Mouse (Mus musculus): ENCODE data around the gene Nat8f2. TPM values are rescaled to one million over a fixed set of nuclear protein-coding genes. Genes with fewer than 3 reads are reported as not detected.
A peak's percentile ranks its signal among the peaks of the same experiment; 100 is the strongest.
"Not testable (repeated sequence)": the region's sequence is repeated elsewhere in the genome, so short reads cannot be mapped to it uniquely, and the experiment has no call there.

Gene Nat8f2
- not detected in 2 replicates for polyA plus RNA-seq (2014; fragmentation: Nextera tagmentation; extraction: Ambion mirVana)

DNA sequence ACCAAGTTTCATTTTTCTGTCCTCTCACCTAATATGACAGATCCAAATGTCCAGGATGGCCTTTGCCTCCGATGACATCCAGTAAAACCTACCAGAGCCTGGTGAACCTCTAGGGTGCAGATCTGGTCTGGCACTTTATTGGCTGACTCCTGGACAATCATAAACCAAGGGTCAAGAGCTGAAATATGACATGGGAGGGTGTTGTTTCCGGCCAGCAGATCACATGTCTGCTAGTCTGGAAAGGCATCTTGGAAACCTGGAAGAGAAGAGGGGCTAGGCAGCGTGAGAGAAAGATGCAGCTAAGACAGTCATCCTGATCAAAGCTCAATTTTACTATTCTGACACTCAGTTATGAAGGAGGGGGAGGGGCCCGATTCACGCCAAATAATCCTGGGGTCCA lies at the start of gene Nat8f2:
Gene Nat8f2 (minus strand): TSS at position 153 of the 400 bp plus-strand sequence.
- H3K27me3 ChIP-seq (replicated peaks; ENCODE audit: control insufficient read depth, insufficient read depth, low read length); H3K4me3 ChIP-seq (ENCODE audit: low read depth, low read length); H3K27ac ChIP-seq (ENCODE audit: low read depth, low read length); DNase-seq (ENCODE audit: low spot score); H3K4me2 ChIP-seq; H3K9ac ChIP-seq (ENCODE audit: low read depth, low read length); H3K9me3 ChIP-seq (ENCODE audit: control insufficient read depth, low read length); H3K36me3 ChIP-seq (ENCODE audit: control insufficient read depth, insufficient read depth, low read length); H3K4me1 ChIP-seq (replicated peaks; ENCODE audit: control insufficient read depth, insufficient read depth, low read length); ATAC-seq (replicated peaks; ENCODE audit: low FRiP score): not testable (repeated sequence)
- 79% methylated on average over 5 of the region's 5 CpGs for WGBS

DNA sequence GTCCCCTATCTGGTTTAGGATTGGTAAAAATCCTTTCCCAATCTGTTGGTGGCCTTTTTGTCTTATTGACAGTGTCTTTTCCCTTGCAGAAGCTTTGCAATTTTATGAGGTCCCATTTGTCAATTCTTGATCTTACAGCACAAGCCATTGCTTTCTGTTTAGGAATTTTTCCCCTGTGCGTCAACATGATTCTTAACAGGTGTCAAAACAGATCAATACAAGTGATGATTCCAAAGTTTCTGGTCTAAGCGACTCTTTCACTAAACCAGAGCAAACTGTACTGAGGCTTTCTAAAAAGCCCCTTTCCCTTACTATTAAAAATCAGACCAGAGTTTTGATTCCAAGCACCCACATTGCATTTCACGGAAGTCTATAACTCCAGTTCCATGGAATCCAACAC lies 49.4 kb upstream of the Nat8f2 start:
- H3K9ac ChIP-seq (ENCODE audit: low read depth, low read length); H3K4me1 ChIP-seq (replicated peaks; ENCODE audit: control insufficient read depth, insufficient read depth, low read length); H3K27me3 ChIP-seq (replicated peaks; ENCODE audit: control insufficient read depth, insufficient read depth, low read length); DNase-seq (ENCODE audit: low spot score); H3K9me3 ChIP-seq (ENCODE audit: control insufficient read depth, low read length); H3K4me3 ChIP-seq (ENCODE audit: low read depth, low read length); H3K36me3 ChIP-seq (ENCODE audit: control insufficient read depth, insufficient read depth, low read length); H3K4me2 ChIP-seq; ATAC-seq (replicated peaks; ENCODE audit: low FRiP score); H3K27ac ChIP-seq (ENCODE audit: low read depth, low read length): not testable (repeated sequence)
- WGBS = 93% methylated on average over 3 of the region's 3 CpGs

DNA sequence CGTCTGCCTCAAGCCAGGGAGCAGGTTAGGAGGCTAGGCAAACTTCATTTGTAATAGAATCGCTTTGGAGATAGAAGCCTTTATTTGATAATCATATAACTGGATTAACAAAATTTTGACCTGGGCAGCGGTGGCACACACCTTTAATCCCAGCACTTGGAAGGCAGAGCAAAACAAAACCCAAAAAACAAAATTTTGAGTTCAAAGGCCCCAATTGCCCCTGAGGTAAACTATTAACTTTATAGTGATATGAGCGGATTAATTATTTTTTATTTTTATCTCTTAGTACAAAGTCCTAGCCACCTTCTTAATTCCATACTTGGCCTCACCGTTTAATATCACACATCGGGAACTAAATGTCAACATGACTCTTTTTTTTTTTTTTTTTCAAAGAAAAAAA lies 47.6 kb upstream of the Nat8f2 start:
- H3K27me3 ChIP-seq (replicated peaks; ENCODE audit: control insufficient read depth, insufficient read depth, low read length) = no peaks in the 10 kb centered on the region
- H3K9ac ChIP-seq (ENCODE audit: low read depth, low read length) = peak overlapping the region; percentile 83
- H3K9me3 ChIP-seq (ENCODE audit: control insufficient read depth, low read length) = no peaks in the 10 kb centered on the region
- DNase-seq (ENCODE audit: low spot score) = no peak
- no peaks in the 10 kb centered on the region for H3K36me3 ChIP-seq (ENCODE audit: control insufficient read depth, insufficient read depth, low read length)
- ATAC-seq (replicated peaks; ENCODE audit: low FRiP score) = no peak; the same call in 1 of the 2 replicates
- H3K4me1 ChIP-seq (replicated peaks; ENCODE audit: control insufficient read depth, insufficient read depth, low read length) = peaks cover 7% of the 10 kb centered on the region; the same call in 1 of the 2 replicates
- 0 out of 2 replicates have a peak overlapping the region, but pooled peaks have one; percentile 79 for H3K27ac ChIP-seq (ENCODE audit: low read depth, low read length)
- WGBS = 74% methylated on average over 6 of the region's 6 CpGs
- H3K4me3 ChIP-seq (ENCODE audit: low read depth, low read length) = peak overlapping the region; percentile 59
- peak overlapping the region; percentile 66 for H3K4me2 ChIP-seq

DNA sequence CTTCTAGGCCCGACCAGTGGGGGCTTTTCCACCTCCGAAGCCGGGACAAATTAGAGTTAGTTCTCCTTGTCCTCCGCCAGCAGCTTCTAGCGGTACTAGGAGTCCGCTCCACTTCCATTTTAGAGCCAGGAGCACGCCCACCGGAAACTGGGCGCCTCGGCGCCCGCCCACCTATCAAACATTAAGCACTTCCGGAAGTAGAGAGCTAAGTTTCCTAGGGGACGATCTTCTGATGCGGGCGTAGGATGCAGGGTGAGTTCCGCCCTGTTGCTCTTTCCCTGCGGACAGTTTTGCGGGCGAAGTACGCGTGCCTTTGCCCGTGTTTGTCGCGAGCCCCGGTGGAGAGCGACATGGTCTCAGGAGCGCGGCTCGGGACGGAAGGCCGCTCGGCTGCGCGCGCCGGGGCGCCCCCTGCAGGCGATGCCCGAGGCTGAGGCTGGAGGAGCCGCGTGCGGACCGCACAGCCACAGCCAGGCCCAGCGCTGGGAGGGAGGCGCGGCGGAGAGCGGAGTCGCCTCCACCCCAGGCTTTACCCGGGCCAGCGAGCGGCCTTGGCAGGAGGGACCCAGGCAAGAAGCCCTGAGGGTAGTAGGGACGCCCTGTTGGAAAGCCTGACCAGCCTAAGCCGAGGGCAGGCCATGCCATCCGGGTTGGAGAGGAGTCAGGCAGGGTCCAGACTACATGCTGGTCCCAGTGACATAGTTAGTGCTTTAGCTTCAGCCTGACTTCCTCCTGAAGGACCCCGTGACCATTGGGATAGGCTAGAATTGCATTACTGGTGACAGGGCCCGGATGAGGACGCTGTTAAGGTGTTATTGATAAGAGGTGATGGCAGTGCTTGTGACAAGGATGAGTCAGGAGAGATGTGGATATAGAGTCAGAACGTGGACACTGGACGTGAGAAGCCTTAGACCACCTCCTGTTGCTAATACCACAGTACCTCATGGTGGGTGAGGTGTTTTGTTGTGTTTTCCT lies 46.9 kb upstream of the Nat8f2 start, which contains the start of gene Nat8f1:
Gene Nat8f1 (minus strand): TSS at position 149 of the 975 bp plus-strand sequence.
- not testable (repeated sequence) for H3K9me3 ChIP-seq (ENCODE audit: control insufficient read depth, low read length); H3K4me1 ChIP-seq (replicated peaks; ENCODE audit: control insufficient read depth, insufficient read depth, low read length); H3K27me3 ChIP-seq (replicated peaks; ENCODE audit: control insufficient read depth, insufficient read depth, low read length); H3K36me3 ChIP-seq (ENCODE audit: control insufficient read depth, insufficient read depth, low read length)
- peak within 1 kb of the TSS; percentile 66 for H3K4me2 ChIP-seq
- ATAC-seq (replicated peaks; ENCODE audit: low FRiP score) = peak; percentile 97
- H3K9ac ChIP-seq (ENCODE audit: low read depth, low read length) = peak within 1 kb of the TSS; percentile 83
- H3K4me3 ChIP-seq (ENCODE audit: low read depth, low read length) = peak within 1 kb of the TSS; percentile 59
- peak; percentile 87 for DNase-seq (ENCODE audit: low spot score)
- peak within 1 kb of the TSS; percentile 79; the same call in 1 of the 2 replicates for H3K27ac ChIP-seq (ENCODE audit: low read depth, low read length)
- under 1% methylated on average over 52 of the region's 61 CpGs for WGBS

DNA sequence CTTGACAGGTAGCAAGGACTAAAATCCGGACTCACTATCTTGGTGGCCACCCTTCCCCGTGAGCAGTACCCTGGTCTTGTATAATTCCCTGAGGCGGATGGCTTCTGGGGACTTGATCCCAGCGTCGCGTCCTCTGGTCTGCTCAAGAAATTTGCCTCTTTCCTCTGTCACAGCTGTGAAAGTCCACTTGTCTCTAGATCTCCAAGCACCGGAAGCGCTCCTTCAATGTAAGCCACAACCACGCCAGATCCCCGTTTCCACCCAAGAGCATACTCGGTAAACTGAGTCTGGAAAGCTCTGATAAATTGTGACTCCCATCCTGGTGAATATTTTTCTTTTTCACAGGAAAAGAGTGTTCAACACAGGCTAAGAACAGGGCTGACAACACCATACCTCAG lies 46.2 kb upstream of the Nat8f2 start:
- peaks cover 7% of the 10 kb centered on the region; the same call in 1 of the 2 replicates for H3K4me1 ChIP-seq (replicated peaks; ENCODE audit: control insufficient read depth, insufficient read depth, low read length)
- no peak for DNase-seq (ENCODE audit: low spot score)
- H3K27me3 ChIP-seq (replicated peaks; ENCODE audit: control insufficient read depth, insufficient read depth, low read length) = no peaks in the 10 kb centered on the region
- H3K27ac ChIP-seq (ENCODE audit: low read depth, low read length) = peak overlapping the region; percentile 79; the same call in 1 of the 2 replicates
- H3K4me2 ChIP-seq = peak overlapping the region; percentile 66
- ATAC-seq (replicated peaks; ENCODE audit: low FRiP score) = no peak
- no peaks in the 10 kb centered on the region for H3K36me3 ChIP-seq (ENCODE audit: control insufficient read depth, insufficient read depth, low read length)
- H3K9me3 ChIP-seq (ENCODE audit: control insufficient read depth, low read length) = no peaks in the 10 kb centered on the region
- H3K4me3 ChIP-seq (ENCODE audit: low read depth, low read length) = peak overlapping the region; percentile 59
- peak overlapping the region; percentile 83 for H3K9ac ChIP-seq (ENCODE audit: low read depth, low read length)
- WGBS = 4% methylated on average over 11 of the region's 11 CpGs

DNA sequence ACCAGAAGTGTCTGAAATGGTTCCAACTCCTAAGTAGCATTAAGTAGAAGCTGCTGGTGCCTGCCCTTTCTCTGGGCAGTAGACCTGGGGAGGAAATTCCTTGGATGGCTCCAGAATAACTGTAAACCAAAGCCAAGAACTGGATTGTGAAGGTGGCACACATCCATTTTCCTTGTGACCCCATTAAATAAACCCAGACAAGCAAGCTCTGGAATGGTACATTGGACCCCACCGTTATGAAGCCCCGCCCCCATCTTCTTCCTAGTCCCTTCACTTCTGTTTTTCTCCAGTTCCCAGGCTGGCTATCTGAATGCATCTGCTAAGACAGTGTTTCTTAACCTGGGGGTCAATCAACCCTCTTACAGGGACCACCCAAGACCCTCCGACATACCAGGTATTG lies 42.6 kb upstream of the Nat8f2 start, which contains the start of gene Tprkb:
Gene Tprkb (plus strand): TSS at position 279 of the 400 bp plus-strand sequence.
- peaks cover 6% of the 10 kb centered on the region; the same call in 1 of the 2 replicates for H3K4me1 ChIP-seq (replicated peaks; ENCODE audit: control insufficient read depth, insufficient read depth, low read length)
- no peaks in the 10 kb centered on the region for H3K27me3 ChIP-seq (replicated peaks; ENCODE audit: control insufficient read depth, insufficient read depth, low read length)
- WGBS = 74% methylated on average over 3 of the region's 3 CpGs
- no peak within 1 kb of the TSS for H3K9ac ChIP-seq (ENCODE audit: low read depth, low read length)
- H3K4me2 ChIP-seq = no peak within 1 kb of the TSS
- H3K27ac ChIP-seq (ENCODE audit: low read depth, low read length) = no peak within 1 kb of the TSS
- H3K9me3 ChIP-seq (ENCODE audit: control insufficient read depth, low read length) = no peaks in the 10 kb centered on the region
- no peak for DNase-seq (ENCODE audit: low spot score)
- no peaks in the 10 kb centered on the region for H3K36me3 ChIP-seq (ENCODE audit: control insufficient read depth, insufficient read depth, low read length)
- no peak for ATAC-seq (replicated peaks; ENCODE audit: low FRiP score)
- H3K4me3 ChIP-seq (ENCODE audit: low read depth, low read length) = no peak within 1 kb of the TSS

DNA sequence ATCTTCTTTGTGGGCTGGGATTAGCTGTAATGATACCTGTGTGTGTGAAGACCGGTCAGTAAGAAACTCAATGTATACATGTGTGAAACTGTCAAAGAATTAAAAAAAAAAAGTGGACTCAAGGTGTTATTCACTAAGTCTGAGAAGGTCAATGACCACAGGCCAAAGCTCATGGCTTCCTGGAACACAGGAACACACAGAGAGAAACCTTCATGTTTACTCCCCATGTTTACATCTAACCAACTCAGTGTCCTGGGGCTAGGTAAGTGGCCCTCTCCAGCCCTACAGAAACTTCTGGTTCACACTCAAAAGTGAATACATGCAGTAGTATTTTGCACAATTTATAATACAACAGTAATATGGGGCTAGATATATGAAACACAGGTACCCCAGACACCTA lies 40.7 kb upstream of the Nat8f2 start:
- H3K27me3 ChIP-seq (replicated peaks; ENCODE audit: control insufficient read depth, insufficient read depth, low read length) = no peaks in the 10 kb centered on the region
- H3K4me2 ChIP-seq = no peak overlapping the region
- no peak for ATAC-seq (replicated peaks; ENCODE audit: low FRiP score)
- no peak overlapping the region for H3K9ac ChIP-seq (ENCODE audit: low read depth, low read length)
- no peak for DNase-seq (ENCODE audit: low spot score)
- no peaks in the 10 kb centered on the region for H3K36me3 ChIP-seq (ENCODE audit: control insufficient read depth, insufficient read depth, low read length)
- 88% methylated on average over 1 of the region's 1 CpGs for WGBS
- no peak overlapping the region for H3K4me3 ChIP-seq (ENCODE audit: low read depth, low read length)
- no peaks in the 10 kb centered on the region for H3K9me3 ChIP-seq (ENCODE audit: control insufficient read depth, low read length)
- no peak overlapping the region for H3K27ac ChIP-seq (ENCODE audit: low read depth, low read length)
- H3K4me1 ChIP-seq (replicated peaks; ENCODE audit: control insufficient read depth, insufficient read depth, low read length) = 0 out of 2 replicates have a peak, but pooled peaks cover under 1% of the 10 kb centered on the region

DNA sequence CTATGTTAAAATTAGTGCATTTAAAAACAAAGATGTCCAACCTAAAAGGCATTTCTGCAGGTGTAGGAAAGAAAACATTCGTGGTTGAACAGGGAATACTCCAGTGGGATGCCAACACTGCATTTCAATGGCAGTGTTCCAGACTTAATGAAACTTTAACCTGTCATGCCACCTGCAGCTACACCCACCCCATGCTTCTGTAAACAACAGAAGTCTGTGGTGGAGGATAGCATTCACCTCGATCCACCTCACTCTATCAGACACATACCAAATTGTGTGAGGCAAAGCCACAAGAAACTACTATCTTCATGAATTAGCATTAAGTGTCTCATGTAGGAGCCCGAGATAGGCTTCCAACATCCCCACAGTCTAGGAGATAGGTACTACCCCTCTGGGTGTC lies 39.4 kb upstream of the Nat8f2 start:
- no peak overlapping the region for H3K27ac ChIP-seq (ENCODE audit: low read depth, low read length)
- H3K4me3 ChIP-seq (ENCODE audit: low read depth, low read length) = no peak overlapping the region
- no peak overlapping the region for H3K4me2 ChIP-seq
- no peak overlapping the region for H3K9ac ChIP-seq (ENCODE audit: low read depth, low read length)
- WGBS = 54% methylated on average over 3 of the region's 3 CpGs
- no peaks in the 10 kb centered on the region for H3K9me3 ChIP-seq (ENCODE audit: control insufficient read depth, low read length)
- DNase-seq (ENCODE audit: low spot score) = no peak
- H3K4me1 ChIP-seq (replicated peaks; ENCODE audit: control insufficient read depth, insufficient read depth, low read length) = no peaks in the 10 kb centered on the region
- ATAC-seq (replicated peaks; ENCODE audit: low FRiP score) = no peak
- no peaks in the 10 kb centered on the region for H3K27me3 ChIP-seq (replicated peaks; ENCODE audit: control insufficient read depth, insufficient read depth, low read length)
- H3K36me3 ChIP-seq (ENCODE audit: control insufficient read depth, insufficient read depth, low read length) = no peaks in the 10 kb centered on the region

Data from liver, embryonic 11.5 days (tissue).